Mouse (Mus musculus): Measurements from ENCODE around the gene Psmf1.

DNA sequence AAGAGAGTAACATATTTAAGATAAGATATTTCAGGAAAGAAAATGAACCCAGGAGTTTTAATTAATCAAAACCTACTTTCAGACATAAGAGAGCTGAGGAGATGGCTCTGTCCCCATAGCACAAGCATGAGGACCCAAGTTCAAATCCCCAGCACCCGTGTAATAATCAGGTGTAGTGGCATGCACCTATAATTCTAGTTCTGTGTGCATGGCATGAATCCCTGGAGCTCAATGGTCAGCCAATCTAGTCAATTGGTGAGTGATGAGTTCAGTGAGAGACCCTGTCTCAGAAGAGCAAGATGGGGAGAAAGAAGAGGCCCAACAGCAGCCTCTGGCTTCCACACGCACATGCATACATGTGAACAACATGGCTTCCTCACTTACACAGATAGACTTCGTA is 33.4 kb upstream of the Psmf1 start:
- no peak for TF ChIP-seq CTCF (IDR thresholded peaks at IDR 0.05; ENCODE audit: borderline replicate concordance, extremely low read depth, insufficient read depth, insufficient read length)
- TF ChIP-seq POLR2A (IDR thresholded peaks at IDR 0.05; ENCODE audit: borderline replicate concordance, extremely low read depth, insufficient read depth, insufficient read length, poor library complexity, severe bottlenecking): no peak
